Mouse (Mus musculus): ENCODE data around the gene BC048562. TPM values are rescaled to one million over a fixed set of nuclear protein-coding genes. Genes with fewer than 3 reads are reported as not detected.

The BC048562 gene
- total and polyA plus RNA-seq, 3 experiments, result not detected

- no peak for TF ChIP-seq ZMIZ1 (IDR thresholded peaks at IDR 0.05; ENCODE audit: low read depth, low read length)
- peak; percentile 40 for TF ChIP-seq SMC3 (IDR thresholded peaks at IDR 0.05; ENCODE audit: low read depth, low read length)
- no peak for TF ChIP-seq IRF4 (IDR thresholded peaks at IDR 0.05; ENCODE audit: low read depth, low read length)
- no peak for TF ChIP-seq ZNF384 (IDR thresholded peaks at IDR 0.05; ENCODE audit: low read depth, low read length)
- TF ChIP-seq ELF1 (IDR thresholded peaks at IDR 0.05; ENCODE audit: low read depth, low read length), result no peak
- TF ChIP-seq JUN (IDR thresholded peaks at IDR 0.05; ENCODE audit: insufficient read depth, low read depth, low read length), result no peak
Observed at GRCm38 (mm10) chr9:108452291-108452906, 16.1 kb downstream of the BC048562 start (continued).

GRCm38 (mm10) chr9:108452911-108453310 lies 16.6 kb downstream of the BC048562 start:
- H3K9ac ChIP-seq (ENCODE audit: insufficient read depth, low read depth), result peak overlapping the region; percentile 34

DNA sequence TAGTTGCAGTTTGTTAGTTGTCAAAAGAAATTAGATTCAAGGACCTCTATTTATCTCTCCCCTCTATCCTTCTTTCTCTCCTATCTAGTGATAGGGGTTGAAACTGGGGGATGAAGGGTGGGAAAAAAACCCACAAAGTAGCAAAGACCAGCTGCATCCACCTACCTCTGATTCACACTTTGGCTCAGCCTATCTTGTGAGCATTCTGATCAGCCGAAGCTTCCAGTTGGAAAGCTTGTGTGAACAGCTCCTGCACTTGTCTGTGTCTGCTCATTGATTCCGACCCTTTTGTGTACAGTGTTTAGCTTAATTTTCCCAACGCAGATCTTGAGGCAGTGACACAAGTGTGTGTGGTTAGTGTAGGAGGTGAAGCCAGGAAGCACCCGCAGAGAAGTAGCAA lies 17.2 kb downstream of the BC048562 start:
- DNase-seq (ENCODE audit: extremely low read depth), result no peak
- no peak for TF ChIP-seq HCFC1 (IDR thresholded peaks at IDR 0.05; ENCODE audit: low read depth, low read length)
- TF ChIP-seq SIN3A (IDR thresholded peaks at IDR 0.05; ENCODE audit: low read length), result no peak
- TF ChIP-seq MXI1 (IDR thresholded peaks at IDR 0.05; ENCODE audit: low read depth, low read length), result no peak
- no peak for TF ChIP-seq PAX5 (IDR thresholded peaks at IDR 0.05; ENCODE audit: low read length)
- TF ChIP-seq ZC3H11A (IDR thresholded peaks at IDR 0.05; ENCODE audit: low read depth, low read length), result no peak
- no peak for TF ChIP-seq CHD1 (IDR thresholded peaks at IDR 0.05; ENCODE audit: low read depth, low read length)
- TF ChIP-seq CHD2 (IDR thresholded peaks at IDR 0.05; ENCODE audit: low read length), result no peak
- no peak for TF ChIP-seq E2F4 (IDR thresholded peaks at IDR 0.05; ENCODE audit: insufficient replicate concordance, low read depth, low read length)
- TF ChIP-seq GABPA (IDR thresholded peaks at IDR 0.05; ENCODE audit: insufficient replicate concordance, low read depth, low read length), result no peak
- H3K79me2 ChIP-seq (replicated peaks; ENCODE audit: control insufficient read depth, extremely low read depth, insufficient read depth, poor library complexity, severe bottlenecking), result no peaks in the 10 kb centered on the region
- no peak overlapping the region for H3K27ac ChIP-seq (ENCODE audit: insufficient read depth, low read depth)
- H3K4me2 ChIP-seq (ENCODE audit: insufficient read depth, low read depth, poor library complexity, severe bottlenecking), result no peak overlapping the region
- H3K4me3 ChIP-seq (replicated peaks in 1 of 3; ENCODE audit: low read depth in 2 of 3, low read length in 2 of 3, poor library complexity in 1 of 3), result no peak overlapping the region
- H3K9me3 ChIP-seq (replicated peaks; ENCODE audit: low read length), result no peaks in the 10 kb centered on the region
- H3K4me1 ChIP-seq (ENCODE audit: control insufficient read depth in 1 of 2, insufficient read depth in 2 of 2), result peaks cover 0 to 13% of the 10 kb centered on the region in 2 experiments; a peak in 3 of 4 replicates
- H3K27me3 ChIP-seq (replicated peaks), result peaks cover 9% of the 10 kb centered on the region
- H3K9ac ChIP-seq (ENCODE audit: insufficient read depth, low read depth), result no peak overlapping the region
- dilution Hi-C loops (cut with MboI; ENCODE audit: extremely low pct_ligation_motif_present, extremely low pct_unique_long_range_greater_than_20kb, low sequenced_read_pairs), result no loop called here
- in situ Hi-C loops (cut with MboI; ENCODE audit: low pct_ligation_motif_present, low pct_unique_long_range_greater_than_20kb, low sequenced_read_pairs), result no loop called here
- H3K36me3 ChIP-seq (replicated peaks in 1 of 2; ENCODE audit: control insufficient read depth in 1 of 2, insufficient read depth in 1 of 2, low read length in 1 of 2), result no peaks in the 10 kb centered on the region

More at GRCm38 (mm10) chr9:108452911-108453310, 16.6 kb downstream of the BC048562 start:
- Histone ChIP-seq H3K36me3 (replicated peaks in 1 of 2; ENCODE audit: control insufficient read depth in 1 of 2, insufficient read depth in 1 of 2, low read length in 1 of 2) (no peaks in the 10 kb centered on the region), H3K9me3 (replicated peaks; ENCODE audit: low read length) (no peaks in the 10 kb centered on the region), H3K4me3 (replicated peaks in 1 of 3; ENCODE audit: low read depth in 2 of 3, low read length in 2 of 3, poor library complexity in 1 of 3) (no peak overlapping the region), H3K4me1 (ENCODE audit: control insufficient read depth in 1 of 2, insufficient read depth in 2 of 2) (peaks cover 0 to 13% of the 10 kb centered on the region in 2 experiments; a peak in 3 of 4 replicates), H3K79me2 (replicated peaks; ENCODE audit: control insufficient read depth, extremely low read depth, insufficient read depth, poor library complexity, severe bottlenecking) (no peaks in the 10 kb centered on the region), H3K27me3 (replicated peaks) (peaks cover 9% of the 10 kb centered on the region), H3K27ac (ENCODE audit: insufficient read depth, low read depth) (no peak overlapping the region), H3K4me2 (ENCODE audit: insufficient read depth, low read depth, poor library complexity, severe bottlenecking) (no peak overlapping the region)
- TF ChIP-seq UBTF (IDR thresholded peaks at IDR 0.05; ENCODE audit: low read depth, low read length) (no peak), NRF1 (IDR thresholded peaks at IDR 0.05; ENCODE audit: low read depth, low read length) (no peak), SIN3A (IDR thresholded peaks at IDR 0.05; ENCODE audit: low read length) (0 out of 2 replicates have a peak, but pooled peaks have one; percentile 7), TBP (conservative IDR thresholded peaks at IDR 0.05; ENCODE audit: low read depth, low read length) (0 out of 2 replicates have a peak, but pooled peaks have one; percentile 6), POLR2A (IDR thresholded peaks at IDR 0.05; ENCODE audit: low read depth, low read length) (no peak)
- no peak for DNase-seq (ENCODE audit: extremely low read depth)
- in situ Hi-C loops (cut with MboI; ENCODE audit: low pct_ligation_motif_present, low pct_unique_long_range_greater_than_20kb, low sequenced_read_pairs), result no loop called here
- dilution Hi-C loops (cut with MboI; ENCODE audit: extremely low pct_ligation_motif_present, extremely low pct_unique_long_range_greater_than_20kb, low sequenced_read_pairs), result no loop called here

Data from CH12.LX (cell line).